Mouse (Mus musculus) neural tube, embryonic 15.5 days (tissue): ENCODE measurements around the gene Nuf2. TPM values are rescaled to one million over a fixed set of nuclear protein-coding genes. Genes with fewer than 3 reads are reported as not detected.

Experiments
- ATAC-seq: fragments of 200-750 bp; cut with Nextera tagmentation; 2 replicates; pipeline ENCODE4 v1.8.0; 2017; ENCODE audit warnings: mild to moderate bottlenecking, moderate TSS enrichment, moderate library complexity; ENCODE audit not compliant: low FRiP score
- H3K27ac ChIP-seq: fragments of 300-500 bp; sonication (generic); replicated peaks from 2 replicates; pipeline ENCODE4 v1.5.1; 2015; ENCODE audit warnings: mild to moderate bottlenecking, inconsistent platforms
- H3K27me3 ChIP-seq: fragments of 300-500 bp; sonication (generic); replicated peaks from 2 replicates; pipeline ENCODE4 v1.6.1; 2015; ENCODE audit warnings: inconsistent platforms
- H3K36me3 ChIP-seq: fragments of 300-500 bp; sonication (generic); 2 replicates; pipeline ENCODE4 v1.6.1; 2015; ENCODE audit warnings: inconsistent platforms
- H3K4me1 ChIP-seq: fragments of 300-500 bp; sonication (generic); 2 replicates; pipeline ENCODE4 v1.6.1; 2015; ENCODE audit warnings: inconsistent platforms
- H3K4me2 ChIP-seq: fragments of 300-500 bp; sonication (generic); 2 replicates; pipeline ENCODE4 v1.6.1; 2015; ENCODE audit warnings: inconsistent platforms, mild to moderate bottlenecking, moderate library complexity
- H3K4me3 ChIP-seq: fragments of 300-500 bp; sonication (generic); replicated peaks from 2 replicates; pipeline ENCODE4 v1.5.1; 2015; ENCODE audit warnings: mild to moderate bottlenecking, inconsistent platforms
- H3K9ac ChIP-seq: fragments of 300-500 bp; sonication (generic); replicated peaks from 2 replicates; pipeline ENCODE4 v1.6.1; 2015; ENCODE audit warnings: mild to moderate bottlenecking, inconsistent platforms
- H3K9me3 ChIP-seq: fragments of 300-500 bp; sonication (generic); replicated peaks from 2 replicates; pipeline ENCODE4 v1.6.1; 2016; ENCODE audit warnings: inconsistent platforms
- WGBS: fragments of 180-500 bp; shearing (Covaris S2); methylation state at CpG from one replicate; pipeline ENCODE4 v1.1.7; 2015; ENCODE audit warnings: mixed read lengths; 5-methylcytosine and 5-hydroxymethylcytosine counted together
- polyA plus RNA-seq: library from polyadenylated mRNA; unstranded; fragments of >200 nt; fragmentation: Nextera tagmentation; extraction: Ambion mirVana; gene quantifications from 2 replicates; pipeline ENCODE4 v1.2.1, GENCODE M21; 2015

The Nuf2 gene
- 9.9 and 19.8 TPM in 2 replicates for polyA plus RNA-seq

GRCm38 (mm10) chr1:169530876-169531701 is at the start of gene Nuf2:
Nuf2 (minus strand) TSS chr1:169531464.
- WGBS, result under 1% methylated on average over 39 of the region's 39 CpGs
- no peaks in the 10 kb centered on the region for H3K9me3 ChIP-seq
- peak; percentile 97 for ATAC-seq

GRCm38 (mm10) chr1:169579572-169579971 is 48.3 kb upstream of the Nuf2 start:
- WGBS, result 82% methylated on average over 3 of the region's 3 CpGs
- H3K9me3 ChIP-seq, result no peaks in the 10 kb centered on the region
- no peaks in the 10 kb centered on the region for H3K4me1 ChIP-seq
- H3K9ac ChIP-seq, result no peak overlapping the region
- H3K36me3 ChIP-seq, result no peaks in the 10 kb centered on the region
- H3K27me3 ChIP-seq, result no peaks in the 10 kb centered on the region
- no peak overlapping the region for H3K4me2 ChIP-seq
- H3K27ac ChIP-seq, result no peak overlapping the region
- H3K4me3 ChIP-seq, result no peak overlapping the region
- no peak for ATAC-seq

More at GRCm38 (mm10) chr1:169530876-169531701, at the start of gene Nuf2:
- peaks cover 5% of the 10 kb centered on the region for H3K4me1 ChIP-seq
- peak within 1 kb of the TSS; percentile 85 for H3K27ac ChIP-seq
- peak within 1 kb of the TSS; percentile 76 for H3K4me2 ChIP-seq
- H3K27me3 ChIP-seq, result no peaks in the 10 kb centered on the region
- H3K4me3 ChIP-seq, result peak within 1 kb of the TSS; percentile 55
- no peaks in the 10 kb centered on the region for H3K36me3 ChIP-seq
- H3K9ac ChIP-seq, result peak within 1 kb of the TSS; percentile 58

DNA sequence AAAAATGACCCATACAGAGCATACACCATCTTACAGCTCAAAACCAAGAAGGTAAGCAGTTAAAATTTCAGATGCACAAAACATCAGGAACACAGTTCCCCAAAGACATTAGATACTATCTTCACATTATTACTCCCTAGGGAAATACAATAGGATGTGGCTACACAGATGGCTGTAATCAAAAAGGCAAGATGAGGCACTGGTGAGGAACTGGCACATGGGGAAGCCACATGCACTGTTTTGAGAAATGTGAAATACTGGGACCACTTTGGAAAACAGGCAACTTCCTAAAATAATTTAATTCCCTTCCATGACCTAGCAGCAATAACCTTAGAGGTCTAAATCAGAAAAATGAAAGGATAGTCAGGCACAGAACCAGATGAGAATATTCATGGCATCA is 42.9 kb upstream of the Nuf2 start:
- Histone ChIP-seq H3K27me3 (no peaks in the 10 kb centered on the region), H3K4me1 (no peaks in the 10 kb centered on the region), H3K9me3 (no peaks in the 10 kb centered on the region), H3K4me2 (no peak overlapping the region), H3K36me3 (no peaks in the 10 kb centered on the region), H3K9ac (no peak overlapping the region), H3K4me3 (no peak overlapping the region), H3K27ac (no peak overlapping the region)
- ATAC-seq, result no peak

DNA sequence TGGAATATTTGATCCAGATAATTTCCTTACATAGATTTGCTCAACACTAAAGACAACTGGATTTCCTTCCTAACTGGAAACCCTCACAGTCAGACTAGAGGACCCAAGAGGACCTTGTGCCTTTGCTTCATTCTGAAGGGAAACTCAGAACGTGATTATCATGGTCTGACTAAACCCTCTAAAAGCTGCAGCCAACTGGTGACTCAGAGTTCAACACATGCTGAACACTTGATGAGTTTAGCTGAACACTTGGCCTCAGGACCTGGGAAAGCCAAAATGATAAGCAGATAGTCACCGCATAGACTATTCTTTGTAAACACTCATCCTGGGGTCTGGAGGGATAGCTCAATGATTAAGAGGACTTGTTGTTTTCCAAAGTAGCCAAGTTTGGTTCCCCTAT is 24.4 kb upstream of the Nuf2 start:
- Histone ChIP-seq H3K4me3 (no peak overlapping the region), H3K9ac (no peak overlapping the region), H3K4me2 (no peak overlapping the region), H3K27me3 (no peaks in the 10 kb centered on the region), H3K9me3 (no peaks in the 10 kb centered on the region), H3K36me3 (no peaks in the 10 kb centered on the region), H3K27ac (no peak overlapping the region), H3K4me1 (no peaks in the 10 kb centered on the region)
- 91% methylated on average over 2 of the region's 2 CpGs for WGBS
- no peak for ATAC-seq

- Histone ChIP-seq H3K27me3 (no peaks in the 10 kb centered on the region), H3K4me1 (no peaks in the 10 kb centered on the region), H3K36me3 (no peaks in the 10 kb centered on the region), H3K4me3 (no peak overlapping the region), H3K9ac (no peak overlapping the region), H3K27ac (no peak overlapping the region), H3K4me2 (no peak overlapping the region), H3K9me3 (no peaks in the 10 kb centered on the region)
- ATAC-seq, result no peak
- WGBS, result 95% methylated on average over 4 of the region's 4 CpGs
These were observed 23.8 kb upstream of the Nuf2 start for GRCm38 (mm10) chr1:169555019-169555418.

DNA sequence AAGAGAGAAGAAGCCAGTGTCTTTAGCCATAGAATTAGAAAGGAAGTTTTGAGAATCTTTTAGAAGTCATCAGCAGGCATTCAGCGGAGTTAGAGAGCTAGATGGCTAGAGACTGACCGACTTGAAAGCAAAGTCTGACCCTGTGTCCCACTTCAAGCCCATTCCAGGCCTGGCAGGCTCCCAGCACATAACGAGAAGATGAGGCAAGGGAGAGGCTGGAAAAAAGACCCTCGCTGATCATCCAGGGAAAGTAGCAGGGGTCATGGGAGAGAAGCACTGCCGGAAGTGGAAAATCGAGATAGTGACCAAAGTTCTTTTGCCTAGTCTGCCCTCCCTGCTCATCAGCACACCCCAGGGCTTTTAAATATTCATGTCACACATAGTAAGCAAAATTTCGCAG is 22.2 kb upstream of the Nuf2 start:
- no peak for ATAC-seq
- Histone ChIP-seq H3K9me3 (no peaks in the 10 kb centered on the region), H3K9ac (no peak overlapping the region), H3K36me3 (no peaks in the 10 kb centered on the region), H3K27ac (no peak overlapping the region), H3K4me3 (no peak overlapping the region), H3K4me2 (no peak overlapping the region), H3K4me1 (no peaks in the 10 kb centered on the region), H3K27me3 (no peaks in the 10 kb centered on the region)
- WGBS, result 85% methylated on average over 7 of the region's 7 CpGs

DNA sequence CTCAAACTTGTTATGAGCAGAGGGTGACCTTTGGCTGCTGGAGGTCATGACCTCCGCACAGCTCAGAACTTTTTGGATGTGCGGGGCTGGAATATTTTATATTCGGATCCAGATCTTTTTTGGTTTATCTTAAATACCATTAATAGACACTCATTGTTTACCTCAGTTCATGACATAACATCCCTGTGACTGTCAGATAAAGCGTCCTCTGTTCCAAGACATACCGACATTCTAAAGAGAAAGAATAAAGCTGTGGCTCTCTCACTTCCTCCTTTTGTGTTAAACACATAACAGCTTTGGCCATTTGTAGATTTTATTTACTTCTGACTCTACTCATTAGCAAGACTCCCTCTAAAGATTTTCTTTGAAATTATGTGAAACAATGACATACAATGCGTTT is 9.2 kb upstream of the Nuf2 start:
- no peaks in the 10 kb centered on the region for H3K27me3 ChIP-seq
- H3K27ac ChIP-seq, result no peak overlapping the region
- H3K4me3 ChIP-seq, result no peak overlapping the region
- H3K9me3 ChIP-seq, result no peaks in the 10 kb centered on the region
- no peaks in the 10 kb centered on the region for H3K4me1 ChIP-seq
- H3K4me2 ChIP-seq, result no peak overlapping the region
- no peaks in the 10 kb centered on the region for H3K36me3 ChIP-seq
- H3K9ac ChIP-seq, result no peak overlapping the region
- no peak for ATAC-seq
- WGBS, result 86% methylated on average over 6 of the region's 6 CpGs

GRCm38 (mm10) chr1:169531702-169532535 is 655 bp upstream of the Nuf2 start:
- WGBS, result 11% methylated on average over 11 of the region's 11 CpGs
- Histone ChIP-seq H3K9ac (peak overlapping the region; percentile 58), H3K36me3 (no peaks in the 10 kb centered on the region), H3K4me2 (peak overlapping the region; percentile 76), H3K27me3 (no peaks in the 10 kb centered on the region), H3K27ac (peak overlapping the region; percentile 85), H3K4me1 (peaks cover 5% of the 10 kb centered on the region), H3K4me3 (peak overlapping the region; percentile 55), H3K9me3 (no peaks in the 10 kb centered on the region)
- ATAC-seq, result peak; percentile 82

- Histone ChIP-seq H3K4me1 (peaks cover 5% of the 10 kb centered on the region), H3K27ac (no peak overlapping the region), H3K9ac (no peak overlapping the region), H3K9me3 (no peaks in the 10 kb centered on the region), H3K36me3 (no peaks in the 10 kb centered on the region), H3K27me3 (no peaks in the 10 kb centered on the region), H3K4me3 (0 out of 2 replicates have a peak overlapping the region, but pooled peaks have one; percentile 55), H3K4me2 (0 out of 2 replicates have a peak overlapping the region, but pooled peaks have one; percentile 76)
- no peak for ATAC-seq
- 84% methylated on average over 8 of the region's 8 CpGs for WGBS
These were observed 1.2 kb downstream of the Nuf2 start for GRCm38 (mm10) chr1:169529996-169530518.

- Histone ChIP-seq H3K4me1 (peaks cover 5% of the 10 kb centered on the region), H3K4me2 (no peak overlapping the region), H3K27ac (no peak overlapping the region), H3K27me3 (no peaks in the 10 kb centered on the region), H3K9me3 (no peaks in the 10 kb centered on the region), H3K4me3 (no peak overlapping the region), H3K9ac (no peak overlapping the region), H3K36me3 (no peaks in the 10 kb centered on the region)
- ATAC-seq, result no peak
- 93% methylated on average over 5 of the region's 5 CpGs for WGBS
These were observed 5.1 kb downstream of the Nuf2 start for GRCm38 (mm10) chr1:169526006-169526680.

GRCm38 (mm10) chr1:169519337-169519736 is 11.9 kb downstream of the Nuf2 start:
- Histone ChIP-seq H3K4me3 (no peak overlapping the region), H3K9ac (no peak overlapping the region), H3K27ac (no peak overlapping the region), H3K9me3 (no peaks in the 10 kb centered on the region), H3K4me2 (no peak overlapping the region), H3K4me1 (no peaks in the 10 kb centered on the region), H3K27me3 (no peaks in the 10 kb centered on the region), H3K36me3 (no peaks in the 10 kb centered on the region)
- WGBS, result 94% methylated on average over 11 of the region's 11 CpGs
- ATAC-seq, result no peak
